Mouse (Mus musculus): ENCODE results near the gene Ppm1g. TPM values are rescaled to one million over a fixed set of nuclear protein-coding genes. Genes with fewer than 3 reads are reported as not detected.
"Not testable (repeated sequence)": the region's sequence is repeated elsewhere in the genome, so short reads cannot be mapped to it uniquely, and the experiment has no call there.

The Ppm1g gene
- polyA plus RNA-seq, 1 experiment from 2014 or later: 56.9 TPM

DNA sequence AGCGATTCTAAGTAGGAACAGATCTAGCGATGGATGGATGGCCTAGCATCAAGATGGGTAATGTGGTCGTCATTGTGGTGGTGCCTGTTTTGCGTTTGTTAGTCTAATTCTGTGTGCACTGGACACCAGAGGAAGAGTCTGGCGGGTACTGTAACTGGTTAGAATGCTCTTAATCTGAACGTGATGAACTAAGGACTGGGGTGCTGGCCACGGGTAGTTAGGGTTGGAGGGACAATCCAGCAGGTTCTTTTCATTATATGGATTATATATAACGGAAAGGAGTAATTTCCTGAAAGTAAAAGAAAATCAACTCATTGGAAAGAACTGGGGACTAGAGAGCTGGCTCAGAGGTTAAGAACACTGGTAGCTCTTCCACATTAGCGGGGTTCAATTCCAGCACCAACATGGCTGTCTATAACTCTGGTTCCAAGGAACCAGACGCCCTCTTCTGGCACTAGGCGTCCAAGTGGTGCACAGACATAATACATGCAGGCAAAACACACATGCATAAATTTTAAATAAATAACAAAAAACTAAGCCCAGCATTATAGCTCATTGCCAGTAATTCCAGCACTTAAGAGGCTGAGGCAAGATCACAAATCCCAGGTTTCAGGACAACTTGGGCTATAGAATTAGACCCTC is 938 bp upstream of the Ppm1g start:
- WGBS (ENCODE audit: insufficient replicate concordance): 23% methylated on average over 11 of the region's 11 CpGs
- no peak for ATAC-seq

DNA sequence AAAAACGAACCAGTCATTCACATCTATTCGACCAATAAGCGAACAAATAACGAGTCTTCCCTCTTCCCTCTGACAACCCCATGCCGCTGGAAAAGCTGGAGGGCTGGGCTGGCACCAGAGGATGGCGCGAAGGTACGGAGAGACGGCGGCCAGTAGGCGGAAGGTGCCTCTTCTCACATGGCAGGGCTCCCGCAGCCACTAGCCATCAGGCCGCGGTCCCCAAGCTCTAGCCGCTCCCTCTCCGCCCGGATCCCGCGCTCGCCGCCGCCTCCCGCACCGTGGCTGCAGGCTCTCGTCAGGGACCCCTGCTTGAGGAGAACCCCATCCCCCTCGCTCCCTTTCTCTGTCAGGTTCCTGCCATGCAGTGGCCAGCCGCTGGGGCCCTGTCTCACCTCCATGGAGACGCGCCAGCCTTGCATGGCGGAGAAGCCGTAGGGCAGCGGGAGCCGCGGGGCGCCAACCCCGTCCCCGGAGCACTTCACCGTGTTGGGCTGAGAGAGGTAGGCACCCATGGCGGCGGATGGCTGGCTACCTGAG is 508 bp downstream of the Ppm1g start:
- Histone ChIP-seq H3K4me1 (ENCODE audit: insufficient read depth) (peaks cover 16% of the 10 kb centered on the region), H3K4me2 (ENCODE audit: low read depth, low read length) (peak overlapping the region; percentile 87), H3K4me3 (ENCODE audit: low read depth, low read length) (peak overlapping the region; percentile 83), H3K27me3 (ENCODE audit: insufficient read depth, low read length) (no peaks in the 10 kb centered on the region), H3K27ac (ENCODE audit: low read depth) (peak overlapping the region; percentile 94), H3K9me3 (ENCODE audit: low read length) (no peaks in the 10 kb centered on the region), H3K36me3 (replicated peaks; ENCODE audit: insufficient read depth, low read length) (no peaks in the 10 kb centered on the region), H3K9ac (replicated peaks) (peak overlapping the region; percentile 88)
- DNase-seq (no peak), ATAC-seq (peak; percentile 57)
- TF ChIP-seq CTCF (IDR thresholded peaks at IDR 0.05; ENCODE audit: low read depth) (peak; percentile 31), EP300 (IDR thresholded peaks at IDR 0.05; ENCODE audit: low read depth) (no peak)
- WGBS (ENCODE audit: insufficient replicate concordance): under 1% methylated on average over 38 of the region's 40 CpGs

More for the DNA sequence above, 938 bp upstream of the Ppm1g start:
- H3K4me1 ChIP-seq (ENCODE audit: insufficient read depth): peaks cover 16% of the 10 kb centered on the region
- peak overlapping the region; percentile 87 for H3K27ac ChIP-seq (ENCODE audit: low read depth)
- H3K36me3 ChIP-seq (replicated peaks; ENCODE audit: insufficient read depth, low read length): no peaks in the 10 kb centered on the region
- peak overlapping the region; percentile 87 for H3K4me2 ChIP-seq (ENCODE audit: low read depth, low read length)
- H3K27me3 ChIP-seq (ENCODE audit: insufficient read depth, low read length): no peaks in the 10 kb centered on the region
- H3K4me3 ChIP-seq (ENCODE audit: low read depth, low read length): peak overlapping the region; percentile 83
- DNase-seq: peak; percentile 55
- H3K9me3 ChIP-seq (ENCODE audit: low read length): no peaks in the 10 kb centered on the region
- peak overlapping the region; percentile 88 for H3K9ac ChIP-seq (replicated peaks)
- no peak for TF ChIP-seq EP300 (IDR thresholded peaks at IDR 0.05; ENCODE audit: low read depth)
- TF ChIP-seq CTCF (IDR thresholded peaks at IDR 0.05; ENCODE audit: low read depth): peak; percentile 68

DNA sequence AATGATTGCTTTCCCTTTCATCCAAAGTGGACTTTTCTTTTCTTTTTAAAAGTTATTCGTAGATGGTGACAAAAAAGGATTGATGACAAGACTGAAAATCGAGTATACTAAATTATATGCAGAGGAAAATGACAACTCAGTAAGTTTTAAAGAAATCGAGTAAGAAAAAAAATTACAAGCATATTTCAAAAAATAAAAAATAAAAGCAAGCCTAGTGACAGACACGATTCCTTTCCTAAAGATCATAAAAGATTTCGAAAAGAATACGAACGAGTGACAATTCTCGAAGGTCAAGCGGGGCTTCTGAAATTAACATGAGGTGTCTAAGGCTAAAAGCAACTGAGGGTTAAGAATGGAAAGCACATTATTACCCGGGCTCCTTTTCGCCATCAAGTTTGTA is 1.0 kb downstream of the Ppm1g start:
- H3K9me3 ChIP-seq (ENCODE audit: low read length): no peaks in the 10 kb centered on the region
- H3K36me3 ChIP-seq (replicated peaks; ENCODE audit: insufficient read depth, low read length): no peaks in the 10 kb centered on the region
- H3K9ac ChIP-seq (replicated peaks): peak overlapping the region; percentile 88
- peak overlapping the region; percentile 87 for H3K4me2 ChIP-seq (ENCODE audit: low read depth, low read length)
- no peak for TF ChIP-seq EP300 (IDR thresholded peaks at IDR 0.05; ENCODE audit: low read depth)
- no peak for TF ChIP-seq CTCF (IDR thresholded peaks at IDR 0.05; ENCODE audit: low read depth)
- peak overlapping the region; percentile 94 for H3K27ac ChIP-seq (ENCODE audit: low read depth)
- DNase-seq (no peak), ATAC-seq (no peak)
- peak overlapping the region; percentile 83 for H3K4me3 ChIP-seq (ENCODE audit: low read depth, low read length)
- H3K4me1 ChIP-seq (ENCODE audit: insufficient read depth): peaks cover 16% of the 10 kb centered on the region
- WGBS (ENCODE audit: insufficient replicate concordance): 2% methylated on average over 11 of the region's 11 CpGs
- no peaks in the 10 kb centered on the region for H3K27me3 ChIP-seq (ENCODE audit: insufficient read depth, low read length)

DNA sequence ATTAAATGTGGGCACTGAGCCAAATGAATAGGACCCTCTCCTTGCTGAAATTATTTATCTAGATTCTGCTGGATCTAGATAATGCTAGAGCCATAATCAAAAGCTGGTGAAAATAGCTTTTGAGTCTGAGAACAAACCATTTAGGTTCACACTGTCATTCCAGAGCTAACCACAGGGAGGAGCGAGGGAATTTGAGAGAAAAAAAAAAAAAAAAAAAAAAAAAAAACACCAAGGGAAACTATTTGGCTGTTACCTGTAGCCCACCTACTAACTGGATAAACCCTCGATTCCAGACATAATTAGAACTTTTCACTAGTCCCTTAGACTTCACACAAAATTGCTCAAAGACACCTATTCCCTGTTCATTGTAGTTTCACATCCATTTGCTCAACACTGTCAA is 1.4 kb downstream of the Ppm1g start:
- Histone ChIP-seq H3K4me3 (ENCODE audit: low read depth, low read length) (peak overlapping the region; percentile 83), H3K4me1 (ENCODE audit: insufficient read depth) (peaks cover 16% of the 10 kb centered on the region), H3K27ac (ENCODE audit: low read depth) (peak overlapping the region; percentile 94; the same call in 1 of the 2 replicates), H3K9me3 (ENCODE audit: low read length) (no peaks in the 10 kb centered on the region), H3K27me3 (ENCODE audit: insufficient read depth, low read length) (no peaks in the 10 kb centered on the region), H3K9ac (replicated peaks) (peak overlapping the region; percentile 88), H3K4me2 (ENCODE audit: low read depth, low read length) (peak overlapping the region; percentile 87), H3K36me3 (replicated peaks; ENCODE audit: insufficient read depth, low read length) (no peaks in the 10 kb centered on the region)
- peak; percentile 54 for TF ChIP-seq CTCF (IDR thresholded peaks at IDR 0.05; ENCODE audit: low read depth)
- no peak for TF ChIP-seq EP300 (IDR thresholded peaks at IDR 0.05; ENCODE audit: low read depth)
- ATAC-seq (no peak), DNase-seq (peak; percentile 27)
- WGBS (ENCODE audit: insufficient replicate concordance): 5% methylated on average over 2 of the region's 2 CpGs

DNA sequence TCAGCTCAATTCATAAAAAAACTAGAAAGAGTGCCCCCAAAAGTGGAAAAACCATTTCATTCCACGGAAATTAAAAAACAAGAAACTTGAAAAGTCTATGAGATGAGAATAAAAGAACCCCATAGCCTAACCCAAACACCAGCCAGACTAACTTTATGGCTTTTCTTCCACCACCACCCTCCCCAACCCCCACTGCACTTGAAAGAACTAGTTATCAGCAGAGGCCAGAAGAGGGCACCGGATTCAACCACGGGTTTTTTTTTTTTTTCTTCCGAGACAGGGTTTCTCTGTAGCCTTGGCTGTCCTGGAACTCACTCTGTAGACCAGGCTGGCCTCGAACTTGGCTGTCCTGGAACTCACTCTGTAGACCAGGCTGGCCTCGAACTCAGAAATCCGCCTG is 2.2 kb downstream of the Ppm1g start:
- peak; percentile 59 for DNase-seq
- TF ChIP-seq CTCF (IDR thresholded peaks at IDR 0.05; ENCODE audit: low read depth) (peak; percentile 47), EP300 (IDR thresholded peaks at IDR 0.05; ENCODE audit: low read depth) (0 out of 2 replicates have a peak, but pooled peaks have one; percentile 25)
- no peaks in the 10 kb centered on the region for H3K27me3 ChIP-seq (ENCODE audit: insufficient read depth, low read length)
- WGBS (ENCODE audit: insufficient replicate concordance): 30% methylated on average over 7 of the region's 7 CpGs
- ATAC-seq: peak; percentile 7; the same call in 1 of the 2 replicates
- no peaks in the 10 kb centered on the region for H3K9me3 ChIP-seq (ENCODE audit: low read length)
- peak overlapping the region; percentile 83; the same call in 1 of the 2 replicates for H3K4me3 ChIP-seq (ENCODE audit: low read depth, low read length)
- H3K27ac ChIP-seq (ENCODE audit: low read depth): 0 out of 2 replicates have a peak overlapping the region, but pooled peaks have one; percentile 94
- H3K4me1 ChIP-seq (ENCODE audit: insufficient read depth): peaks cover 16% of the 10 kb centered on the region
- no peak overlapping the region for H3K9ac ChIP-seq (replicated peaks)
- H3K36me3 ChIP-seq (replicated peaks; ENCODE audit: insufficient read depth, low read length): no peaks in the 10 kb centered on the region
- peak overlapping the region; percentile 87 for H3K4me2 ChIP-seq (ENCODE audit: low read depth, low read length)

DNA sequence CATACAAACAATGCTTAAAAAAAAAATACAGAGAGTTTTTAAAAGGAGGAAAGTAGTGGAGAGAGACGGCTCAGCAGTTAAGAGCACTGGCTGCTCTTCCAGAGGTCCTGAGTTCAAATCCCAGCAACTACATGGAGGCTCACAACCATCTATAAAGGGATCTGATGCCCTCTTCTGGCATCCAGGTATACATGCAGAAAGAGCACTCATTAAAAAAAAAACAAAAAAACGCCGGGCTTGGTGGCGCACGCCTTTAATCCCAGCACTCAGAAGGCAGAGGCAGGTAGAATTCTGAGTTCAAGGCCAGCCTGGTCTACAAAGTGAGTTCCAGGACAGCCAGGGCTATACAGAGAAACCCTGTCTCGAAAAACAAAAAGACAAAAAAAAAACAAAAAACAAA is 3.9 kb downstream of the Ppm1g start:
- not testable (repeated sequence) for ATAC-seq; H3K9ac ChIP-seq (replicated peaks); H3K27ac ChIP-seq (ENCODE audit: low read depth); H3K4me2 ChIP-seq (ENCODE audit: low read depth, low read length); DNase-seq; H3K4me3 ChIP-seq (ENCODE audit: low read depth, low read length); H3K27me3 ChIP-seq (ENCODE audit: insufficient read depth, low read length); H3K36me3 ChIP-seq (replicated peaks; ENCODE audit: insufficient read depth, low read length); H3K9me3 ChIP-seq (ENCODE audit: low read length)
- H3K4me1 ChIP-seq (ENCODE audit: insufficient read depth): peaks cover 16% of the 10 kb centered on the region
- peak; percentile 20; the same call in 1 of the 2 replicates for TF ChIP-seq CTCF (IDR thresholded peaks at IDR 0.05; ENCODE audit: low read depth)
- 79% methylated on average over 6 of the region's 6 CpGs for WGBS (ENCODE audit: insufficient replicate concordance)

Measured in liver, postnatal 0 days (tissue).